Mouse (Mus musculus) MEL (cell line): Measurements from ENCODE around the gene Mmp9. TPM values are rescaled to one million over a fixed set of nuclear protein-coding genes. Genes with fewer than 3 reads are reported as not detected.
A peak's percentile ranks its signal among the peaks of the same experiment; 100 is the strongest.

Experiments used
- DNase-seq: peaks from one replicate; pipeline ENCODE4 v3.0.0; 2011; ENCODE audit warnings: low read depth, low spot score
- H3K27ac ChIP-seq: 2 replicates; pipeline ENCODE4 v1.5.1; 2012; ENCODE audit warnings: low read depth, mild to moderate bottlenecking, control low read depth, low read length, moderate library complexity; ENCODE audit not compliant: control insufficient read depth
- H3K27me3 ChIP-seq, 2 experiments: fragments of 150-350 bp in 1 of 2; sonication (generic) in 1 of 2; 2 replicates each; pipeline ENCODE4 v1.6.1; 2012; ENCODE audit warnings: low read length in 2 of 2, mild to moderate bottlenecking in 2 of 2, improper control_type of control experiment in 1 of 2, moderate library complexity in 1 of 2; ENCODE audit not compliant: insufficient read depth in 2 of 2, control insufficient read depth in 1 of 2
- H3K36me3 ChIP-seq, 2 experiments: 2 replicates each; pipeline ENCODE4 v1.6.1; 2012 to 2014; ENCODE audit warnings: low read length in 2 of 2, improper control_type of control experiment in 1 of 2, inconsistent platforms in 1 of 2, mild to moderate bottlenecking in 1 of 2; ENCODE audit not compliant: insufficient read depth in 2 of 2, control insufficient read depth in 1 of 2
- H3K4me1 ChIP-seq, 2 experiments: fragments of 150-350 bp in 1 of 2; sonication (generic) in 1 of 2; 2 replicates each; pipeline ENCODE4 v1.6.1; 2012; ENCODE audit warnings: low read length in 2 of 2, improper control_type of control experiment in 1 of 2, mild to moderate bottlenecking in 1 of 2; ENCODE audit not compliant: insufficient read depth in 2 of 2, control insufficient read depth in 1 of 2
- H3K4me3 ChIP-seq, 2 experiments: fragments of 150-350 bp in 1 of 2; sonication (generic) in 1 of 2; 2 replicates each; pipeline ENCODE4 v1.5.1; 2012; ENCODE audit warnings: low read depth in 2 of 2, low read length in 2 of 2, mild to moderate bottlenecking in 2 of 2, moderate library complexity in 2 of 2, control low read depth in 1 of 2, improper control_type of control experiment in 1 of 2; ENCODE audit not compliant: control insufficient read depth in 1 of 2, insufficient read depth in 1 of 2
- H3K79me2 ChIP-seq: 2 replicates; pipeline ENCODE4 v1.6.1; 2012; ENCODE audit warnings: mild to moderate bottlenecking, low read length, moderate library complexity; ENCODE audit not compliant: control insufficient read depth, poor library complexity, insufficient read depth
- H3K9ac ChIP-seq: 2 replicates; pipeline ENCODE4 v1.6.1; 2012; ENCODE audit warnings: low read depth, mild to moderate bottlenecking, control low read depth, low read length, moderate library complexity; ENCODE audit not compliant: control insufficient read depth, poor library complexity, severe bottlenecking
- H3K9me3 ChIP-seq: fragments of 150-350 bp; sonication (generic); replicated peaks from 2 replicates; pipeline ENCODE4 v1.6.1; 2012; ENCODE audit warnings: mild to moderate bottlenecking, low read length, improper control_type of control experiment, moderate library complexity; ENCODE audit not compliant: insufficient read depth
- CHD1 ChIP-seq: IDR thresholded peaks from 2 replicates; pipeline ENCODE4 v1.6.1; 2012; ENCODE audit warnings: low read depth, mild to moderate bottlenecking, inconsistent platforms, low read length, improper control_type of control experiment
- CTCF ChIP-seq, 3 experiments: IDR thresholded peaks in 2 of 3; conservative IDR thresholded peaks in 1 of 3; 2 replicates each; pipeline ENCODE4 v1.5.1; 2011 to 2012; ENCODE audit warnings: low read length in 3 of 3, low read depth in 2 of 3, mild to moderate bottlenecking in 2 of 3, improper control_type of control experiment in 1 of 3, inconsistent platforms in 1 of 3, mixed read lengths in 1 of 3, moderate library complexity in 1 of 3; ENCODE audit not compliant: control insufficient read depth in 1 of 3, insufficient read depth in 1 of 3, poor library complexity in 1 of 3, severe bottlenecking in 1 of 3
- ELF1 ChIP-seq: IDR thresholded peaks from 2 replicates; pipeline ENCODE4 v1.6.1; 2014; ENCODE audit warnings: low read depth, mild to moderate bottlenecking, inconsistent platforms, low read length, improper control_type of control experiment, moderate library complexity
- GABPA ChIP-seq: IDR thresholded peaks from 2 replicates; pipeline ENCODE4 v1.6.1; 2012; ENCODE audit warnings: low read depth, mild to moderate bottlenecking, inconsistent platforms, low read length, improper control_type of control experiment, moderate library complexity
- HCFC1 ChIP-seq: IDR thresholded peaks from 2 replicates; pipeline ENCODE4 v1.6.1; 2012; ENCODE audit warnings: low read depth, mild to moderate bottlenecking, inconsistent platforms, low read length, improper control_type of control experiment, moderate library complexity
- KAT2A ChIP-seq: conservative IDR thresholded peaks from 2 replicates; pipeline ENCODE4 v1.6.1; 2012; ENCODE audit warnings: low read depth, low read length, improper control_type of control experiment, inconsistent platforms
- MAX ChIP-seq: IDR thresholded peaks from 2 replicates; pipeline ENCODE4 v1.6.1; 2011; ENCODE audit warnings: low read length, improper control_type of control experiment
- MAZ ChIP-seq: IDR thresholded peaks from 2 replicates; pipeline ENCODE4 v1.6.1; 2012; ENCODE audit warnings: low read depth, mild to moderate bottlenecking, inconsistent platforms, low read length, improper control_type of control experiment
- MEF2A ChIP-seq: IDR thresholded peaks from 2 replicates; pipeline ENCODE4 v1.6.1; 2014; ENCODE audit warnings: low read depth, mild to moderate bottlenecking, inconsistent platforms, low read length, improper control_type of control experiment; ENCODE audit not compliant: poor library complexity, insufficient replicate concordance, severe bottlenecking; ENCODE audit errors: extremely low read depth
- NELFE ChIP-seq: IDR thresholded peaks from 2 replicates; pipeline ENCODE4 v1.6.1; 2011; ENCODE audit warnings: low read depth, low read length, improper control_type of control experiment
- POLR2A ChIP-seq, 2 experiments: IDR thresholded peaks; 2 replicates each; pipeline ENCODE4 v1.6.1; 2011 to 2012; ENCODE audit warnings: low read length in 2 of 2, mild to moderate bottlenecking in 2 of 2, control low read depth in 1 of 2, improper control_type of control experiment in 1 of 2, low read depth in 1 of 2, moderate library complexity in 1 of 2; ENCODE audit not compliant: control insufficient read depth in 1 of 2, insufficient read depth in 1 of 2, poor library complexity in 1 of 2
- POLR2AphosphoS2 ChIP-seq: IDR thresholded peaks from 2 replicates; pipeline ENCODE4 v1.6.1; 2011; ENCODE audit warnings: low read length, improper control_type of control experiment
- RCOR1 ChIP-seq: IDR thresholded peaks from 2 replicates; pipeline ENCODE4 v1.6.1; 2012; ENCODE audit warnings: low read depth, mild to moderate bottlenecking, inconsistent platforms, low read length, improper control_type of control experiment
- SIN3A ChIP-seq: IDR thresholded peaks from 2 replicates; pipeline ENCODE4 v1.6.1; 2012; ENCODE audit warnings: low read length, improper control_type of control experiment, inconsistent platforms
- SMC3 ChIP-seq: IDR thresholded peaks from 2 replicates; pipeline ENCODE4 v1.6.1; 2011; ENCODE audit warnings: low read depth, low read length, improper control_type of control experiment
- TAL1 ChIP-seq: IDR thresholded peaks from 2 replicates; pipeline ENCODE4 v1.6.1; 2012; ENCODE audit warnings: mild to moderate bottlenecking, inconsistent platforms, low read length, moderate library complexity, mixed read lengths
- TBP ChIP-seq: IDR thresholded peaks from 2 replicates; pipeline ENCODE4 v1.8.0; 2011; ENCODE audit warnings: low read depth, low read length, improper control_type of control experiment
- TCF12 ChIP-seq: IDR thresholded peaks from 2 replicates; pipeline ENCODE4 v1.6.1; 2014; ENCODE audit warnings: low read depth, mild to moderate bottlenecking, inconsistent platforms, low read length, improper control_type of control experiment, moderate library complexity
- UBTF ChIP-seq: IDR thresholded peaks from 2 replicates; pipeline ENCODE4 v1.6.1; 2012; ENCODE audit warnings: low read depth, mild to moderate bottlenecking, inconsistent platforms, low read length, improper control_type of control experiment, moderate library complexity, borderline replicate concordance; ENCODE audit not compliant: insufficient read depth
- USF2 ChIP-seq, 2 experiments: IDR thresholded peaks; 2 replicates each; pipeline ENCODE4 v1.6.1; 2011 to 2012; ENCODE audit warnings: improper control_type of control experiment in 2 of 2, low read length in 2 of 2, borderline replicate concordance in 1 of 2, inconsistent platforms in 1 of 2, low read depth in 1 of 2, mild to moderate bottlenecking in 1 of 2; ENCODE audit not compliant: insufficient read depth in 1 of 2
- ZC3H11A ChIP-seq: IDR thresholded peaks from 2 replicates; pipeline ENCODE4 v1.6.1; 2012; ENCODE audit warnings: low read depth, mild to moderate bottlenecking, inconsistent platforms, low read length, improper control_type of control experiment
- ZMIZ1 ChIP-seq: IDR thresholded peaks from 2 replicates; pipeline ENCODE4 v1.6.1; 2012; ENCODE audit warnings: low read depth, mild to moderate bottlenecking, inconsistent platforms, low read length, improper control_type of control experiment, moderate library complexity
- ZNF384 ChIP-seq: IDR thresholded peaks from 2 replicates; pipeline ENCODE4 v1.6.1; 2012; ENCODE audit warnings: low read depth, mild to moderate bottlenecking, inconsistent platforms, low read length, improper control_type of control experiment
- polyA plus RNA-seq, 2 experiments: library from polyadenylated mRNA; stranded (reverse) in 1 of 2; unstranded in 1 of 2; fragments of >175 nt in 1 of 2; fragments of >200 nt in 1 of 2; gene quantifications; 2 replicates each; pipeline versions ENCODE4 v1.2.1 to v1.2.4; 2012; ENCODE audit warnings: low replicate concordance in 2 of 2, low read depth in 1 of 2; ENCODE audit not compliant: insufficient read length in 2 of 2, insufficient read depth in 1 of 2, missing spikeins in 1 of 2
- total RNA-seq: library from RNA; depleted of rRNA; stranded (reverse); fragments of 300-350 nt; gene quantifications from 2 replicates; pipeline ENCODE4 v1.2.3, GENCODE M21; 2012

Mmp9 gene
- total and polyA plus RNA-seq, 3 experiments: 0.19 to 0.23 TPM; not detected in 1

DNA sequence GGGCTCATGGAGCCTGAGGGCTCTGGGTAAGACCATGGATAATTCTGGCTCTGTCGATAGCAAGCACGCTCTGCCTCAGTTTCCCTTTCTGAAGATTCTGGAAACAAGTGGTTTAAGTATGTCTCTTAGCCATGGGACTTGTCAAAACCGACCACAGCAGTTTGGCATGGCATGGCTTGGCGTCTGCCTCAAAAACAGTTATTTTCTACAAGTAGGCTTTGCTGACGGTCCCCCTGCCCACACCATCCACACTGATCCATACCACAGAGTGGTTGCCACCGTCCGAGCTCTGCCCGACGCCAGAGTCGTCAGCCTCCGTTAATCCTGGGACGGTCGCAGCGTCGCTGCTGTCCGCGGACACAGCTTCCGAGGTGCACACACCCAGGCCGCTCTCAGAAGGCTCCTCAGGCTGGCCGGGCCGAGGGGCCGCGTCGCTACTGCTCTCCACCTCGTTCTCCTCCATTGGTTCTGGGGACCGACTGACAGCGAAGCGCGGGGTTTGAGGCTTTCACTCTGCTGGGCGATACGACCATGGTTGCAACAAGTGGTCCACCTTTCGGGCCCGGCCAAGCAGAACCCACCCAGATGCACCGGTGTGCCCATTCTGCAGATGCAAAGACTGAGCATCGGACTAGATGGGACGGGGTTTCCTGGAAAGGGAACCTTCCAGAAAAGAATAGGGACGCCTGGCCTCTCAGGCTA, 30.1 kb upstream of the Mmp9 start:
- H3K9ac ChIP-seq: peak overlapping the region; percentile 94
- H3K4me1 ChIP-seq: peaks cover 8 to 21% of the 10 kb centered on the region in 2 experiments
- no peaks in the 10 kb centered on the region for H3K9me3 ChIP-seq
- TF ChIP-seq RCOR1 (peak; percentile 54), ZC3H11A (no peak)
- TF ChIP-seq, all 39 proteins: peak for 1
- Histone ChIP-seq H3K27me3 (no peaks in the 10 kb centered on the region), H3K36me3 (peaks cover 10 to 14% of the 10 kb centered on the region in 2 experiments), H3K79me2 (peaks cover 25% of the 10 kb centered on the region), H3K27ac (peak overlapping the region; percentile 39), H3K4me3 (peak overlapping the region; percentile 73 to 78)
- DNase-seq: no peak

DNA sequence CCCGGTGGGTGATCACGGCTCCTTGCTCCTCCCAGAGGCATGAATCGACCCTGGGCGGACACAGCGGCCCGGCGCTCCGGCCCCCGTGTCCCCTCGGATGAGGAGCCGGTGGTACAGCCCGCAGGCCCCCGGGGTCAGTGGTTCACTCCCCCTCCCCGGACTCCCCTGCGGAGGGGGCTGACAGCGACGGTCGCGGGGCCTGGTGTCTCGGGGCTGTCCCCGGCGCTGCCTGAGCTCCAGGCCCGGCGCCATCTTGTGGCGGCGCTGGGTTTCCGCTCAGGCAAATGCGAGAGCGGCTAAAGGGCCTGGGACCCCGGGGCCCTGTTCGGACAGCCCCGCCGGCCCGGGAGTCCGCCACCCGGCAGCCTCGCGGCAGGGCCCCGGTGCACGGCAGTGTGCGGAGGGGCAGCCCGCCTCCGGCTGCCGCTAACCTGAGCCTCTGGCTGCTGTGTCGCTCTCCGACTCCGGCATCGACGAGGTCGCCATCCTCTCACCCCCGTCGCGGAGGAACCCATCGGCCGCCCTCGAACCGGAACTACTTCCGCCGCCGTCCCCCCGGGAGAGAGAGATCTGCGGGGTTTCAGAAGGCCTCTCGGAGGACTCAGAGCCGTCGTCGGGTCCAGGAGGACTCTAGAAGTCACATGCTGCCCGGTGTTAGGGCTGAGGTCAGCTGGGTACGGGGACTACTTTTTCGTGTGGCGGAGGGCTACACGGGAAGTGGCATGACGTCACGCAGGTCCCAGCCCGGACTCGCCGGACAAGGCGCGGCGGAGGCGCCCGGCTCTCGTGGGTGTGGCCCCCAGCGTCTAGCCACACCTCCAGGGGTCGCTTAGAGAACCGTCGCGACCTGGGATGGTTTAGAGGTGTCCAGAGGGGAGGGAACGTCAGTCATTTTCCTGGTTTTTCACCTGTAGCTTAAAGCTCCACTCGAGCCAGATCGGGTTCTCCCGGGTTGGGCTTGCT, 29.2 kb upstream of the Mmp9 start, which contains the start of gene Zfp335:
Gene Zfp335 (minus strand): TSS at position 672 of the 963 bp plus-strand sequence.
- Histone ChIP-seq H3K79me2 (peaks cover 25% of the 10 kb centered on the region), H3K4me3 (peak within 1 kb of the TSS; percentile 73 to 78), H3K36me3 (peaks cover 3 to 14% of the 10 kb centered on the region in 2 experiments), H3K9me3 (no peaks in the 10 kb centered on the region), H3K27ac (peak within 1 kb of the TSS; percentile 93), H3K9ac (peak within 1 kb of the TSS; percentile 94), H3K27me3 (no peaks in the 10 kb centered on the region), H3K4me1 (peaks cover 8 to 21% of the 10 kb centered on the region in 2 experiments)
- no peak; the same call in 1 of the 2 replicates for TF ChIP-seq TCF12
- TF ChIP-seq POLR2AphosphoS2: peak; percentile 94
- peak; percentile 85 for TF ChIP-seq HCFC1
- TF ChIP-seq TAL1: no peak
- peak; percentile 78; the same call in 1 of the 2 replicates for TF ChIP-seq SIN3A
- peak; percentile 69 for TF ChIP-seq TBP
- TF ChIP-seq USF2 (IDR thresholded peaks at IDR 0.05; ENCODE audit: borderline replicate concordance in 1 of 2, insufficient read depth in 1 of 2, low read depth in 1 of 2, low read length in 2 of 2): no peak
- TF ChIP-seq CHD1: peak; percentile 86; the same call in 1 of the 2 replicates
- TF ChIP-seq RCOR1: no peak
- peak; percentile 90 for TF ChIP-seq NELFE
- 0 out of 2 replicates have a peak, but pooled peaks have one; percentile 9 for TF ChIP-seq SMC3
- peak; percentile 99 for TF ChIP-seq MAX
- peak; percentile 89 for TF ChIP-seq MAZ
- TF ChIP-seq ELF1: peak; percentile 80
- TF ChIP-seq UBTF: 0 out of 2 replicates have a peak, but pooled peaks have one; percentile 72
- peak; percentile 34 to 98 for TF ChIP-seq POLR2A (IDR thresholded peaks at IDR 0.05; ENCODE audit: control insufficient read depth in 1 of 2, insufficient read depth in 1 of 2, low read depth in 1 of 2, low read length in 2 of 2, poor library complexity in 1 of 2)
- no peak for TF ChIP-seq MEF2A
- peak; percentile 88 for TF ChIP-seq ZMIZ1
- peak in 1 of 3 experiments; percentile 30; a peak in 3 of 6 replicates for TF ChIP-seq CTCF (IDR thresholded peaks at IDR 0.05 in 2 of 3, conservative IDR thresholded peaks at IDR 0.05 in 1 of 3; ENCODE audit: control insufficient read depth in 1 of 3, insufficient read depth in 1 of 3, low read depth in 2 of 3, low read length in 3 of 3, poor library complexity in 1 of 3, severe bottlenecking in 1 of 3)
- peak; percentile 87 for TF ChIP-seq KAT2A
- no peak for TF ChIP-seq ZNF384
- TF ChIP-seq GABPA: no peak
- peak; percentile 96 for DNase-seq
